Mouse (Mus musculus) liver, embryonic 14.5 days (tissue): ENCODE data around the gene Sfrp4.

Experiments
- CTCF ChIP-seq: IDR thresholded peaks from 2 replicates; pipeline ENCODE4 v1.5.1; 2016; ENCODE audit warnings: antibody characterized with exemption, low read depth, control low read depth
- EP300 ChIP-seq: IDR thresholded peaks from 2 replicates; pipeline ENCODE4 v1.6.1; 2016; ENCODE audit warnings: antibody characterized with exemption, low read depth

GRCm38 (mm10) chr13:19649824-19650223 is 26.9 kb downstream of the Sfrp4 start:
- peak; percentile 96 for TF ChIP-seq EP300
- no peak for TF ChIP-seq CTCF
